9 mouse cellular contexts compared by ENCODE assay signal in genomic region chr6:52313391-52314303, GRCm38 (mm10). TPM values are rescaled to one million over a fixed set of nuclear protein-coding genes. Genes with fewer than 3 reads are reported as not detected.
A peak's percentile ranks its signal among the peaks of the same experiment; 100 is the strongest.
DNase-seq lines count a peak whose midpoint lies in the region; ATAC-seq and TF ChIP-seq lines count a peak whose summit lies in the region.
"Had no signal": no experiment of that assay in that cellular context is flagged by ENCODE, and none has a peak within 500 bp of the region (broad histone marks: within the 10 kb centered on the region; RNA-seq: fewer than 3 reads in every experiment).

Evx1 (plus strand) TSS chr6:52313498.

- peak within 1 kb of the TSS; percentile 39 for H3K4me2 ChIP-seq in heart, embryonic 15.5 days
- H3K4me2 ChIP-seq in hindbrain, embryonic 14.5 days (replicated peaks), result peak within 1 kb of the TSS; percentile 31
- no peak within 1 kb of the TSS for H3K4me2 ChIP-seq in midbrain, postnatal 0 days (ENCODE audit: low read depth, low read length, poor library complexity, severe bottlenecking)

- H3K27ac ChIP-seq in heart, embryonic 15.5 days, result no peak within 1 kb of the TSS
- H3K27ac ChIP-seq in hindbrain, embryonic 14.5 days, result peak within 1 kb of the TSS; percentile 58
- H3K27ac ChIP-seq in midbrain, postnatal 0 days (ENCODE audit: low read depth, low read length), result no peak within 1 kb of the TSS

- no peak for TF ChIP-seq CTCF in brain, embryonic 14.5 days (IDR thresholded peaks at IDR 0.05; ENCODE audit: borderline replicate concordance, extremely low read depth, insufficient read depth, insufficient read length)
- TF ChIP-seq CTCF in midbrain, postnatal 0 days (IDR thresholded peaks at IDR 0.05), result no peak

- H3K9ac ChIP-seq in heart, embryonic 15.5 days, result no peak within 1 kb of the TSS
- peak within 1 kb of the TSS; percentile 43; the same call in 1 of the 2 replicates for H3K9ac ChIP-seq in hindbrain, embryonic 14.5 days
- H3K9ac ChIP-seq in midbrain, postnatal 0 days (replicated peaks; ENCODE audit: low read length, poor library complexity, severe bottlenecking), result no peak within 1 kb of the TSS; the same call in 1 of the 2 replicates

- DNase-seq in heart, adult 8-10 months (ENCODE audit: low spot score), result no peak
- DNase-seq in brain, embryonic 14.5 days (ENCODE audit: low read depth), result peak; percentile 49
- no peak for DNase-seq in hindbrain, embryonic 14.5 days (ENCODE audit: low spot score)
- DNase-seq in midbrain, postnatal 0 days (ENCODE audit: low spot score), result no peak
- DNase-seq in spleen, postnatal 14 days (ENCODE audit: low spot score in 2 of 2), result no peak
- no peak for DNase-seq in cerebellum, adult 9-10 months
- DNase-seq in thymus, postnatal 0 days (ENCODE audit: low spot score), result no peak

- H3K27me3 ChIP-seq in heart, embryonic 15.5 days, result peaks cover 96% of the 10 kb centered on the region
- H3K27me3 ChIP-seq in hindbrain, embryonic 14.5 days (ENCODE audit: control insufficient read depth, insufficient read depth, low read length), result peaks cover 95% of the 10 kb centered on the region
- peaks cover 83% of the 10 kb centered on the region for H3K27me3 ChIP-seq in midbrain, postnatal 0 days (ENCODE audit: insufficient read depth, low read length)

- no peaks in the 10 kb centered on the region for H3K9me3 ChIP-seq in heart, embryonic 15.5 days (replicated peaks)
- H3K9me3 ChIP-seq in hindbrain, embryonic 14.5 days (ENCODE audit: control insufficient read depth, low read length), result no peaks in the 10 kb centered on the region
- no peaks in the 10 kb centered on the region for H3K9me3 ChIP-seq in midbrain, postnatal 0 days (ENCODE audit: low read length)

- 1% methylated on average over 59 of the region's 59 CpGs for WGBS in heart, embryonic 15.5 days
- WGBS in hindbrain, embryonic 14.5 days, result under 1% methylated on average over 57 of the region's 59 CpGs
- 2% methylated on average over 53 of the region's 59 CpGs for WGBS in midbrain, postnatal 0 days

- TF ChIP-seq POLR2A in brain, embryonic 14.5 days (IDR thresholded peaks at IDR 0.05; ENCODE audit: borderline replicate concordance, extremely low read depth, insufficient read depth, insufficient read length, poor library complexity, severe bottlenecking), result no peak

- no peaks in the 10 kb centered on the region for H3K36me3 ChIP-seq in heart, embryonic 15.5 days
- H3K36me3 ChIP-seq in hindbrain, embryonic 14.5 days (replicated peaks; ENCODE audit: control insufficient read depth, insufficient read depth), result no peaks in the 10 kb centered on the region
- no peaks in the 10 kb centered on the region for H3K36me3 ChIP-seq in midbrain, postnatal 0 days (ENCODE audit: insufficient read depth, low read length)

- H3K4me3 ChIP-seq in heart, embryonic 15.5 days, result peak within 1 kb of the TSS; percentile 22
- peak within 1 kb of the TSS; percentile 25 for H3K4me3 ChIP-seq in hindbrain, embryonic 14.5 days (replicated peaks; ENCODE audit: low read length)
- H3K4me3 ChIP-seq in midbrain, postnatal 0 days (ENCODE audit: low read depth, low read length), result peak within 1 kb of the TSS; percentile 13

- peaks cover 28% of the 10 kb centered on the region for H3K4me1 ChIP-seq in heart, embryonic 15.5 days (replicated peaks)
- H3K4me1 ChIP-seq in hindbrain, embryonic 14.5 days (replicated peaks; ENCODE audit: control insufficient read depth, insufficient read depth, low read length), result 0 out of 2 replicates have a peak, but pooled peaks cover 3% of the 10 kb centered on the region
- no peaks in the 10 kb centered on the region for H3K4me1 ChIP-seq in midbrain, postnatal 0 days (ENCODE audit: insufficient read depth, low read length)

- no peak for ATAC-seq in heart, embryonic 15.5 days (replicated peaks; ENCODE audit: insufficient number of reproducible peaks, insufficient read depth, low FRiP score, low read depth)
- ATAC-seq in hindbrain, embryonic 14.5 days (ENCODE audit: low FRiP score), result peak; percentile 15; the same call in 1 of the 2 replicates
- no peak for ATAC-seq in midbrain, postnatal 0 days (ENCODE audit: low FRiP score)

RNA-seq across cellular contexts. Expression of gene Evx1, which starts in this region (rescaled TPM):
- 0.05 TPM in 1 of 2 replicates, not detected in the other for polyA plus RNA-seq in heart, embryonic 15.5 days (2015; fragmentation: Nextera tagmentation; extraction: Ambion mirVana)
- not detected for total RNA-seq in heart, adult 8-10 months (2022)
- 1.5 and 3.7 TPM in 2 replicates for polyA plus RNA-seq in brain, embryonic 14.5 days (2012; rRNA removed)
- 3.4 and 4.1 TPM in 2 replicates for polyA plus RNA-seq in hindbrain, embryonic 14.5 days (2014; fragmentation: Nextera tagmentation; extraction: Ambion mirVana)
- total RNA-seq in midbrain, postnatal 0 days (2014; rRNA removed), result 1.0 and 2.2 TPM in 2 replicates
- 0.85 and 1.0 TPM in 2 replicates for polyA plus RNA-seq in midbrain, postnatal 0 days (2015; fragmentation: Nextera tagmentation; extraction: Ambion mirVana)
- polyA plus RNA-seq in thymus, postnatal 0 days (2015; fragmentation: Nextera tagmentation; extraction: Ambion mirVana), result not detected in 2 replicates
- total RNA-seq: liver, adult 2 months had no signal
- polyA plus RNA-seq: liver, adult 2 months had no signal
